ENCODE assay signal across 10 mouse cellular contexts in genomic region chr4:145322211-145322610, GRCm38 (mm10).
"Had no signal": no experiment of that assay in that cellular context is flagged by ENCODE, and none has a peak within 500 bp of the region (broad histone marks: within the 10 kb centered on the region; RNA-seq: fewer than 3 reads in every experiment).

No protein-coding gene starts in this region.

- ATAC-seq: liver, postnatal 0 days; lung, postnatal 0 days; midbrain, embryonic 13.5 days; midbrain, embryonic 15.5 days had no signal

- DNase-seq: liver, postnatal 0 days; lung, adult 2 months; lung, postnatal 14 days; lung, postnatal 36 days; right cerebral cortex, postnatal 14 days; thymus, adult 18-20 months; thymus, postnatal 14 days had no signal
